Mouse (Mus musculus): ENCODE results near the gene Acp1.

The Acp1 gene

GRCm38 (mm10) chr12:30911261-30912047, at the start of gene Acp1, which contains the start of gene Sh3yl1:
Gene Acp1 (minus strand): TSS chr12:30911589.
Gene Sh3yl1 (plus strand): TSS chr12:30911668.
- DNase-seq (ENCODE audit: low spot score), result peak; percentile 91

GRCm38 (mm10) chr12:30944197-30944596, 32.8 kb upstream of the Acp1 start:
- DNase-seq (ENCODE audit: low spot score), result no peak

GRCm38 (mm10) chr12:30943057-30943986, 31.9 kb upstream of the Acp1 start:
- DNase-seq (ENCODE audit: low spot score), result peak; percentile 75

DNA sequence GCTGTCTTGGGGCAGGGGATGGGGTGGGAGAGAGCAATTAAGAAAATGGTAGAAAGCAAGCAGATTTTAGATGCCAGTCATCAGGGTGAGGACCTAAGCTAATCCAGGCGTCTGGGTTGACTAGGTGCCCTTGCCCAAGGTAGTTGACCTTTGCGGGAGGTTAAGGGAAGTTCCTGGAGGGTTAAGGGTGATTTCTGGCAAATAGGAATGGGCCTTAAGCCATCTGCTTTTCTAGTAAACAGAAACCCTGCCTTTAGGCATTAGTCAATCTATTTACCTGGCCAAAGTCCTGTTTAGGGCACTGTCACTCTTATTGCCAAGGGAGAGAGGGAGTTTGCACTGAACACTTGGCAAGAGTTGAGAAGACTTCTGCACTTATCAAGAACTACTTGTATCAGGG, 25.5 kb upstream of the Acp1 start:
- DNase-seq (ENCODE audit: low spot score), result no peak

- no peak for DNase-seq (ENCODE audit: low spot score)
These were observed 21.9 kb upstream of the Acp1 start for GRCm38 (mm10) chr12:30933299-30933698.

DNA sequence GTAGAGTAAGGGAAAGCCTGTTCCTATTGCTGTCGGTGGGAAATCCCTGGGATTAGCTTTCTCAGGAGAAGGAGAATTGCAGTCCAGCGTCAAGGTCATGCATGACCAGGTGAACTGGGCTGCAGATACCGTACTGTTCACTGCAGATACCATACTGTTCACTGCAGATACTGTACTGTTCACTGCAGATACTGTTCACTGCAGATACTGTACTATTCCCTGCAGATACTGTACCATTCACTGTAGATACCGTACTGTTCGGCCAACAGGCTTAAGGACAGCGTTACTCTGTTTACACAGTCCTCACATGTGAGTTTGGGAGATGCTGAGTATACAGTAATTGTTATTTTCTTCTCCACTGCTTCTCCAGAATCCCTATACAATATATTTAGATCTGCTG, 16.8 kb upstream of the Acp1 start:
- DNase-seq (ENCODE audit: low spot score), result no peak

DNA sequence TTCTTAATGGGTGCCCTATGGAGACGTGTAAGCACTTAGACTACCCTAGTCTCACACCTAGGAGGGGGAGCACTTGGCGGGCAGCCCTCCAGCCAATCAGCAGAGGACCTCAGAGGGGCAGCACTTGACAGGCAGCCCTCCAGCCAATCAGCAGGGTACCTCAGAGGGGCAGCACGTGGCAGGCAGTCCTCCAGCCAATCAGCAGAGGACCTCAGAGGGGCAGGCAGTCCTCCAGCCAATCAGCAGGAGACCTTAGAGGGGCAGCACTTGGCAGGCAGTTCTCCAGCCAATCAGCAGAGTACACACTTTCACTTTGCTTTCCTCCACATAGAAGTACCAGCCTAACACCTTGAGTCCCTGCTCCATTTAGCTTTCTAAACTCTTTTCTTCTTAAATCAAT, 11.0 kb upstream of the Acp1 start:
- no peak for DNase-seq (ENCODE audit: low spot score)

DNA sequence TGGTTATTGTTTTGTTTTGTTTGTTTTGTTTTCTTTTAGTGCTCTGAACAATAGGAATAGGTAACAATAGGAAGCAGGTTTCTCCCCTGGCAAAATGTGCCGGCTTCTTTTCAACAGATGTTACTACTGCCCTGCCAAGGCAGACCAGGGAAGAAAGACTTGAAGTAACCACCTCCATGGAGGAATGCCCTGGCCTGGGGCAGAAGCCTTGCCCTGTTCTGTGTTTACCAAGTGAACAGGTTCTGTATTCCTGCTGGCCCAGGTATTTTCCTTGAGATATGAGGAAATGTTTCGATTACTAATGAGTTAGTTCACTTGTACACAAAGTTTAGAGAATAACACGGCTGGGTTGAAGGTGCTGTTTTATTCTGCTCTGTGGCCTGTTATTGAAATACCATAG, 1.5 kb upstream of the Acp1 start:
- no peak for DNase-seq (ENCODE audit: low spot score)

GRCm38 (mm10) chr12:30912048-30912381, 626 bp upstream of the Acp1 start:
- DNase-seq (ENCODE audit: low spot score), result peak; percentile 76

DNA sequence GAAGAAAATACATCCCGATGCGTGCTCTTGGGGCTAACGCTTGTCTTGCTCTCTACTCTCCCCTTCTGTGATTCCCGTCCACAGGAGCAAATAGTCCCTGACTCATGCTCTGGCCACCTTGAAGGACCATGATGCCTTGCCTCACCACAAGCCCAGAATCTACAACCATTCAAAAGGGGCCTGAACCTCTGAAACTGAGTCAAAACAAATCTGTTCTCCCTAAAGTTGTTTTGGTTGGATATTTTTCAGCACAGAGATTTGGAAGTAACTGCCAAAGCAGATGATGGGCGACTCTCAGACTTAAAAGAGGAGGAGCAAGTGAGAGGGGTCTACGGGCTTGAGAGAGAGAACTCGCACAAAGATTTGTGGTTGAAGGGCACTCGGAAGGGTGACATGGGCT, 529 bp downstream of the Acp1 start:
- peak; percentile 31 for DNase-seq (ENCODE audit: low spot score)

- DNase-seq (ENCODE audit: low spot score), result no peak
These were observed 1.5 kb downstream of the Acp1 start for GRCm38 (mm10) chr12:30909881-30910280.

DNA sequence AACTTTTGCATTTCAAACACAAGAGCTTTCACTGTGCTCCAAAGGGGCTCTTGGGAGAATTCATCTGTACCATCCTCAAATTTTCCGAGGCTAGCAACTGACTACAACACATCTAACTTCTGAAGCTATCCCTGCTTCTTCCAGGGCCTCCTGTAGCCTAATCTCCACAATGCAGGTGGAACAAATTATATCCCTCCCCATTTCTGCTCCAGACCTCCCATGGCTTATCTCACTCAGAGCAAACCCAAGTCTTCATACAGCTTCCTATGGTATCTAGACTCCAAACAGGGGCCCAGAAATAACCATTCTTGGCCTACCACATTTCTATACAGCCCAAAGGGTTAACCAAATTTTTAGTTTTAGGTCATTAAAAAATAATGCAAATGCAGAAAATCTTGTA, 2.7 kb downstream of the Acp1 start:
- DNase-seq (ENCODE audit: low spot score), result no peak

GRCm38 (mm10) chr12:30897039-30897438, 14.3 kb downstream of the Acp1 start:
- DNase-seq (ENCODE audit: low spot score), result no peak

DNA sequence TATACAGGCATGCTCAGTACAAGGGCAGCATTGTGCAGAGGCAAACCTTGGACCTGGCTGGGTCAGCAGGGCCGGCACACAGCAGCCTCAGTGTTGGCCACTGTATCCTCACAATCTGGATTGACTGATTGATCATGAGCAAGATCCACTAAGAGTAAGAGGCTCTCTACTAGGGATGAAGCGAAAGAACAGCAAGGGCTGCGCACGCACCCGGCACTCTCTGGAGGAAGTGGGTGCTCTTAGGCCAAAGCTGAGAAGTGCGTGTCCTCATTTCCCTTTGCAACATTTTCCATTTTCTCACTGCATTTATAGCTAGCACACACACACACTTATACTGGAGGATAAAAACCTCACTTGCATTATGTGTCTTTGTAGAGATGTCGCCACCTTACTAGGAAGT, 20.0 kb downstream of the Acp1 start:
- no peak for DNase-seq (ENCODE audit: low spot score)

- DNase-seq (ENCODE audit: low spot score), result peak; percentile 53
These were observed 21.3 kb downstream of the Acp1 start for GRCm38 (mm10) chr12:30890067-30890466.

DNA sequence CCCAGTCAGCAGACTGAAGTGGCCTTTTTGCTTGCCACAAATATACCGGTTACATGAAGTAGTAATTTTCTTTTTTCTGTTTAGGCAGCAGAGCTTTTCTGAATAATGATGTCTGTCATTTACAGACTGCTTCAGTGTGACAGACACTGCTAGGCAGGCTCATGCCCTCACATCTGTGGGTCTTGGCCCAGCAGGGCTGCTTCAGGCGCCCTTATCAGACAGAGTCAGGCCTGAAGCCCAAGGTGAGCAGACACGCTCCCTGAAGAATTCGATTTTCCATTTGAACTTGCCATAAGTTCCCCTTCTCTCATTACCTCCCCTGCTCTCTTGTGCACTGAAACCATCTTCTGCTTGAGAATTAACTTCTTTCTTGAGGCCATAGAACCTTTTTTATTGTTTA, 23.4 kb downstream of the Acp1 start:
- DNase-seq (ENCODE audit: low spot score), result no peak

DNA sequence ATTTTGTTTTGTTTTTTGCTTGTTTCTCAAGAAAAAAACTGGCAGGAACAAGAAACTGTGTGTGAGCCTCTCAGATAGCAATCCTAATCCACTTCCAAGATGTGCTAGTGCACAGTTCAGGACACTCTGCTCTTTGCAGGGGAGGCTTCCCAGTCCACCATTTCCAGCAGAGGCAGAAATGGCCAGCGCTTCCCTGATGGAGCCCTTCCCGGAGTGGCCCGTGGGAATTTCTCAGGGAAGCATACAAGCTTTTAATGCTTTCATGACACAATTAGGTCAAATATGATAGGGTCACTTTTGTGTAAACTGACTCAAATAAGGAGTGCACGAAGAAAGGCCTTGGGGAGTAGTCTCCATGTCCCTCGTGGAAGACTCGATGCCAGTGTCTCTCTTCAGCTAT, 25.5 kb downstream of the Acp1 start:
- DNase-seq (ENCODE audit: low spot score), result no peak

- peak; percentile 7 for DNase-seq (ENCODE audit: low spot score)
These were observed 26.7 kb downstream of the Acp1 start for GRCm38 (mm10) chr12:30884622-30885230.

DNA sequence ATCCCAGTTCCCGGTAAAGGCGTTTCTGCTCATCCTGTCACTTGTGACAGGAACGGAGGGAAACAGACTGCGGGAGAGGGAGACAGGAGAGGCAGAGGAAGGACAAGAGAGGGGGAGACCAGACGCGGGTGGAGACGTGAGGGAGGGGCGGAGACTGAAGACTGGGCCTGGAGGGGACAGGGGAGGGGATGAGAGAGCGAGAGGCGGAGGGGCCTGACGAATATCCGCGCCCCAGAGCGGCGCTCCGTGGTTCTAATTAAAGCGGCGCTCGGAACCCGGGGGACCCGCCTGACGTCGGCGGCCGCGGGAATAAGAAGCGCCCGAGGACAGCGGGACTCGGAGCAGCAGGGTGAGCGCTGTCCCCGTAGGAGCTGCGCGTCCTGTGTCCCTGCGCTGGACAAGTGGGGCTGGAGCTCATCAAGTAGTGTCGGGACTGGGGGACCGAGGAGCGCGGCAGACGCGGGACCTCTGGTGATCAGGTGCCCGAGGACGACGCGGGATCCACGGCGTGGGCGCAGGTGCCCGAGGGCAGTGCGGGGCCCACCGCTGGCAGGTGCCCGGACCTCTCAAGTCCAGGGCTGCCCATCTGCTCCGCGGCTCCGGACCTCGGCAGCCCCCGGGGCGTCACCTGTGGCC, 27.3 kb downstream of the Acp1 start, which contains the start of gene Alkal2:
TSS of gene Alkal2 (plus strand) at position 337 of the 636 bp plus-strand sequence.
- peak; percentile 20 for DNase-seq (ENCODE audit: low spot score)

DNA sequence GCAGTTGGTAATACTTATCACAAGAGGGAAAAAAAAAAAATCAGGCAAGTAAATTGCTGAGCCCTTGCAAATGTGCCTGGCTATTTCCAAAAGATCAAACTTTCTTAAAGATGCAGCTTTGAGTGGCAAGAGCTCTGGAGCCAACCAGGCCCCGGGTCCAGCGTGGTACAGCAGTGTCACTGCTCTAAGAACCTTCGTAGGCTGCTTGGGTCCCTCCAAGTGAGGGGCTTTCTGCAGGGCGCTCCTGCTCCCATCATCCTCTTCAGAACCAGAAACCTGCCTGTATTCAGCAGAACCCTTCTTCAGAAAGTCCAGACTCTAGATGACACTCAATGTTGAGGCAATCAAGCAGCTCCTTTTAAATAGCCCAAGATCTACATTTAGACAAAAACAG, 27.8 kb downstream of the Acp1 start:
- DNase-seq (ENCODE audit: low spot score), result no peak

- no peak for DNase-seq (ENCODE audit: low spot score)
These were observed 31.9 kb downstream of the Acp1 start for GRCm38 (mm10) chr12:30879447-30879846.

DNA sequence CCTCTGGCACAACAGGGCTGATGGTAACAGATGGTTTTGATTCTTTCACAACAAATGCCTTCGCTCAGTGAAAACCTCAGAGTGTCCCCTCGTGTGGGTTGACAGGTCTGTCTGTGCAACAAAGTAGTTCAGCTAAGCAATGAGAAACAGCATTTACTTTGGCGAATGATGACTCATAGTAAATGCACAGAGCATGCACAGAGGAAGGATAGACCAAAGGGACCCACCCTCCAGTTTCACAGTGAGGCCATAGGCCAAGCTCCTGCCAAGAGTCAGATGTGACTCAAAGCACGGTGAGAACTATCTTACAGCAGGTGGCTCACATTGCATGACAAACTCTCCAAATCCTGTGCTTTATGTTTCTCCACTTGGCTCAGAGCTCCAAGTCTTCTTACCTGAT, 45.6 kb downstream of the Acp1 start:
- DNase-seq (ENCODE audit: low spot score), result no peak
